21 mouse cellular contexts compared by ENCODE assay signal in the genomic region with DNA sequence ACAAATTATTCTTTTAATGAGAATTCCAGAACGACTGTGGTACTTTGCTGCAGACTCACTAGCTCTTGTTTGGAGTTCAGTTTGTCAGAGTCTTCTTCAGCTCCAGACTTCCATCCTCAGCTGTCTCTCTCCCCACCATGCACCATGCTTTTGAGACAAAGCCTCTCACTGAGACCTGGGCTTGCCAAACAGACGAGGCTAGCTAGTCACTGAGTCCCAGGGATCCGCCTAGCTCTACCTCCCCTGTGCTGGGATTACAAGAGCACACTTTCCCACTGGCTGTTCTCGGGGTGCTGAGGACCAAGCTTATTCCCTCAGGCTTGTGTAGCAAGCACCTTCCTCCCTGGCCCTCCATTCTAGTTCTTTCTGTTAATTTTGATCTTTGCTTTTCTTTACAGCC. TPM values are rescaled to one million over a fixed set of nuclear protein-coding genes. Genes with fewer than 3 reads are reported as not detected.
A peak's percentile ranks its signal among the peaks of the same experiment; 100 is the strongest.
DNase-seq lines count a peak whose midpoint lies in the region; ATAC-seq and TF ChIP-seq lines count a peak whose summit lies in the region.
"Had no signal": no experiment of that assay in that cellular context is flagged by ENCODE, and none has a peak within 500 bp of the region (broad histone marks: within the 10 kb centered on the region; RNA-seq: fewer than 3 reads in every experiment).

No protein-coding gene starts in this region.

- peak overlapping the region; percentile 81 to 86 for H3K27ac ChIP-seq in heart, embryonic 14.5 days (replicated peaks in 1 of 2; ENCODE audit: control insufficient read depth in 1 of 2, insufficient read depth in 1 of 2, low read depth in 2 of 2, low read length in 2 of 2)
- peak overlapping the region; percentile 15; the same call in 1 of the 2 replicates for H3K27ac ChIP-seq in spleen, adult 2 months (ENCODE audit: insufficient read depth, low read length)
- H3K27ac ChIP-seq in embryonic facial prominence, embryonic 15.5 days (replicated peaks), result peak overlapping the region; percentile 70
- H3K27ac ChIP-seq: forebrain, embryonic 10.5 days; hindbrain, embryonic 13.5 days; midbrain, embryonic 12.5 days; neural tube, embryonic 15.5 days had no signal

- peaks cover 69% of the 10 kb centered on the region for H3K79me2 ChIP-seq in myocyte (ENCODE audit: control insufficient read depth, insufficient read depth)

- TF ChIP-seq POLR2A in spleen, adult 2 months (IDR thresholded peaks at IDR 0.05; ENCODE audit: low read depth, low read length), result no peak
- TF ChIP-seq POLR2A in myocyte (IDR thresholded peaks at IDR 0.05; ENCODE audit: insufficient read length, low read depth), result no peak

- H3K9ac ChIP-seq in heart, embryonic 14.5 days (ENCODE audit: low read length), result peak overlapping the region; percentile 27; the same call in 1 of the 2 replicates
- no peak overlapping the region for H3K9ac ChIP-seq in embryonic facial prominence, embryonic 15.5 days
- H3K9ac ChIP-seq: hindbrain, embryonic 13.5 days; kidney, embryonic 15.5 days; midbrain, embryonic 12.5 days; neural tube, embryonic 15.5 days had no signal

- no peak for ATAC-seq in heart, embryonic 14.5 days (ENCODE audit: insufficient number of reproducible peaks, insufficient read depth, low FRiP score, low read depth)
- ATAC-seq in embryonic facial prominence, embryonic 15.5 days (ENCODE audit: insufficient number of reproducible peaks, low FRiP score, low TSS enrichment, low read depth), result no peak

- H3ac ChIP-seq in myocyte (ENCODE audit: control insufficient read depth, insufficient read length), result no peak overlapping the region

- H3K4me3 ChIP-seq in heart, embryonic 14.5 days (ENCODE audit: control insufficient read depth in 1 of 2, insufficient read depth in 1 of 2, low read depth in 1 of 2, low read length in 2 of 2), result no peak overlapping the region
- H3K4me3 ChIP-seq in spleen, adult 2 months (ENCODE audit: extremely low read depth, insufficient read depth, insufficient read length), result no peak overlapping the region
- H3K4me3 ChIP-seq in embryonic facial prominence, embryonic 15.5 days (replicated peaks), result no peak overlapping the region
- H3K4me3 ChIP-seq in myocyte, result no peak overlapping the region
- H3K4me3 ChIP-seq: forebrain, embryonic 10.5 days; hindbrain, embryonic 13.5 days; kidney, embryonic 15.5 days; midbrain, embryonic 12.5 days; neural tube, embryonic 15.5 days had no signal

- no peak for DNase-seq in heart, postnatal 4 days
- DNase-seq in spleen, adult 2 months (ENCODE audit: low read depth in 1 of 2, low spot score in 2 of 2), result no peak
- no peak for DNase-seq in spleen, adult 18-20 months
- no peak for DNase-seq in cerebellum, postnatal 25 days
- DNase-seq in retina, postnatal 1 day, result no peak
- DNase-seq: cerebellum, adult 11 months; gastrocnemius, postnatal 36 days; layer of hippocampus, postnatal 36 days; left cerebral cortex, postnatal 4 days; lung, postnatal 14 days; thymus, postnatal 4 days had no signal

- H3K9me3 ChIP-seq in heart, embryonic 14.5 days (ENCODE audit: control insufficient read depth, low read length), result no peaks in the 10 kb centered on the region
- H3K9me3 ChIP-seq in embryonic facial prominence, embryonic 15.5 days (replicated peaks), result no peaks in the 10 kb centered on the region
- H3K9me3 ChIP-seq: forebrain, embryonic 10.5 days; hindbrain, embryonic 13.5 days; kidney, embryonic 15.5 days; midbrain, embryonic 12.5 days; neural tube, embryonic 15.5 days had no signal

- peak overlapping the region; percentile 54 for H3K4me2 ChIP-seq in heart, embryonic 14.5 days (ENCODE audit: low read length)
- H3K4me2 ChIP-seq in embryonic facial prominence, embryonic 15.5 days (replicated peaks), result no peak overlapping the region
- peak overlapping the region; percentile 68 for H3K4me2 ChIP-seq in myocyte (ENCODE audit: low read depth)
- H3K4me2 ChIP-seq: hindbrain, embryonic 13.5 days; kidney, embryonic 15.5 days; midbrain, embryonic 12.5 days; neural tube, embryonic 15.5 days had no signal

- no peak for TF ChIP-seq CTCF in spleen, adult 2 months (IDR thresholded peaks at IDR 0.05; ENCODE audit: extremely low read depth, insufficient read depth, insufficient read length, insufficient replicate concordance)

- H3K4me1 ChIP-seq in heart, embryonic 14.5 days (ENCODE audit: control insufficient read depth in 2 of 2, insufficient read depth in 2 of 2, low read length in 2 of 2), result peaks cover 22 to 51% of the 10 kb centered on the region in 2 experiments
- peaks cover 24% of the 10 kb centered on the region; the same call in 1 of the 2 replicates for H3K4me1 ChIP-seq in spleen, adult 2 months (ENCODE audit: control insufficient read depth, insufficient read depth, insufficient read length)
- peaks cover 28% of the 10 kb centered on the region for H3K4me1 ChIP-seq in embryonic facial prominence, embryonic 15.5 days

- peaks cover 18% of the 10 kb centered on the region; the same call in 1 of the 2 replicates for H3K36me3 ChIP-seq in heart, embryonic 14.5 days (ENCODE audit: control insufficient read depth, insufficient read depth, low read length)
- H3K36me3 ChIP-seq in spleen, adult 2 months (ENCODE audit: control insufficient read depth, insufficient read depth, low read length), result peaks cover 2% of the 10 kb centered on the region
- H3K36me3 ChIP-seq in embryonic facial prominence, embryonic 15.5 days, result no peaks in the 10 kb centered on the region
- peaks cover 22% of the 10 kb centered on the region for H3K36me3 ChIP-seq in myocyte (ENCODE audit: control insufficient read depth, insufficient read depth)
- H3K36me3 ChIP-seq: forebrain, embryonic 10.5 days; kidney, embryonic 15.5 days; midbrain, embryonic 12.5 days had no signal

- 73% methylated on average over 4 of the region's 4 CpGs for WGBS in heart, embryonic 14.5 days
- WGBS in spleen, adult 2 months, result 48% methylated on average over 4 of the region's 4 CpGs
- 66% methylated on average over 4 of the region's 4 CpGs for WGBS in embryonic facial prominence, embryonic 15.5 days

- H3K27me3 ChIP-seq in heart, embryonic 14.5 days (ENCODE audit: control insufficient read depth, insufficient read depth, low read length), result no peaks in the 10 kb centered on the region
- no peaks in the 10 kb centered on the region for H3K27me3 ChIP-seq in spleen, adult 2 months (ENCODE audit: control insufficient read depth, insufficient read depth, low read length)
- H3K27me3 ChIP-seq in embryonic facial prominence, embryonic 15.5 days, result no peaks in the 10 kb centered on the region
- H3K27me3 ChIP-seq in myocyte (ENCODE audit: control insufficient read depth, insufficient read depth, insufficient read length), result no peaks in the 10 kb centered on the region
- H3K27me3 ChIP-seq: hindbrain, embryonic 13.5 days; kidney, embryonic 15.5 days; midbrain, embryonic 12.5 days; neural tube, embryonic 15.5 days had no signal

TF ChIP-seq in myocyte, 11 proteins besides CTCF, POLR2A, EP300 and RAD21:
- TF ChIP-seq POLR2AphosphoS2 (IDR thresholded peaks at IDR 0.05; ENCODE audit: insufficient read length, low read depth), result peak; percentile 60
- no peak for TF ChIP-seq REST (IDR thresholded peaks at IDR 0.05; ENCODE audit: insufficient read depth, insufficient read length)

RNA-seq across cellular contexts. Expression of gene Arl6ip5, which starts 13.1 kb away (rescaled TPM):
- polyA plus RNA-seq in heart, embryonic 14.5 days (2014; fragmentation: Nextera tagmentation; extraction: Ambion mirVana), result 57.9 and 65.1 TPM in 2 replicates
- 10 to 100 TPM; 94.2 to 95.1 TPM for total RNA-seq in heart, postnatal 4 days (2021)
- 52.9 and 53.4 TPM in 2 replicates for polyA plus RNA-seq in spleen, adult 2 months (2012; rRNA removed)
- 114 and 123 TPM in 2 replicates for polyA plus RNA-seq in embryonic facial prominence, embryonic 15.5 days (2015; fragmentation: Nextera tagmentation; extraction: Ambion mirVana)
- 750 TPM for polyA plus RNA-seq in myocyte (2012; fragmentation: generic; extraction: Trizol)

RNA-seq across cellular contexts. Expression of gene Uba3, which starts 18.1 kb away (rescaled TPM):
- polyA plus RNA-seq in heart, embryonic 14.5 days (2014; fragmentation: Nextera tagmentation; extraction: Ambion mirVana), result 74.4 and 76.3 TPM in 2 replicates
- total RNA-seq in heart, postnatal 4 days (2021), result 10 to 100 TPM; 80.9 to 86.9 TPM
- 4.0 and 4.1 TPM in 2 replicates for polyA plus RNA-seq in spleen, adult 2 months (2012; rRNA removed)
- 76.9 and 77.0 TPM in 2 replicates for polyA plus RNA-seq in embryonic facial prominence, embryonic 15.5 days (2015; fragmentation: Nextera tagmentation; extraction: Ambion mirVana)
- 43.7 TPM for polyA plus RNA-seq in myocyte (2012; fragmentation: generic; extraction: Trizol)

RNA-seq across cellular contexts. Expression of gene Lmod3, which starts 29.0 kb away (rescaled TPM):
- 21.7 and 23.0 TPM in 2 replicates for polyA plus RNA-seq in heart, embryonic 14.5 days (2014; fragmentation: Nextera tagmentation; extraction: Ambion mirVana)
- 10 to 100 TPM; 47.8 to 48.0 TPM for total RNA-seq in heart, postnatal 4 days (2021)
- polyA plus RNA-seq in spleen, adult 2 months (2012; rRNA removed), result not detected in 2 replicates
- polyA plus RNA-seq in embryonic facial prominence, embryonic 15.5 days (2015; fragmentation: Nextera tagmentation; extraction: Ambion mirVana), result 10.6 and 14.4 TPM in 2 replicates
- polyA plus RNA-seq in myocyte (2012; fragmentation: generic; extraction: Trizol), result 55.6 TPM
- total RNA-seq: layer of hippocampus, adult 18-20 months; layer of hippocampus, postnatal 36 days; MEL had no signal
- polyA plus RNA-seq: forebrain, embryonic 10.5 days; midbrain, embryonic 12.5 days had no signal

RNA-seq across cellular contexts. Expression of gene Tmf1, which starts 44.6 kb away (rescaled TPM):
- polyA plus RNA-seq in heart, embryonic 14.5 days (2014; fragmentation: Nextera tagmentation; extraction: Ambion mirVana), result 22.7 and 25.1 TPM in 2 replicates
- total RNA-seq in heart, postnatal 4 days (2021), result 10 to 100 TPM; 34.1 to 35.3 TPM
- polyA plus RNA-seq in spleen, adult 2 months (2012; rRNA removed), result 2.4 and 2.5 TPM in 2 replicates
- polyA plus RNA-seq in embryonic facial prominence, embryonic 15.5 days (2015; fragmentation: Nextera tagmentation; extraction: Ambion mirVana), result 36.8 and 39.0 TPM in 2 replicates
- polyA plus RNA-seq in myocyte (2012; fragmentation: generic; extraction: Trizol), result 11.7 TPM

Comparison
In these comparisons a context has a peak if more than half of its experiments do, and no peak if none do; other contexts are left out.
1. H3K27ac ChIP-seq: peak in every context shown above with its lines; median percentile 84 in heart, embryonic 14.5 days; 70 in embryonic facial prominence, embryonic 15.5 days; 15 in spleen, adult 2 months.
2. RNA of gene Lmod3, which starts 29.0 kb away (polyA plus RNA-seq): 55.6 TPM in myocyte (single experiment), 21.7 to 23.0 TPM in heart, embryonic 14.5 days and 10.6 to 14.4 TPM in embryonic facial prominence, embryonic 15.5 days; not detected in spleen, adult 2 months; every median in the first group is over 10 times any median in the second.